Mouse (Mus musculus) right cerebral cortex, postnatal 25 days (tissue): ENCODE data around the gene Lrfn2.

ENCODE experiments used
- DNase-seq: peaks from one replicate; pipeline ENCODE4 v3.0.0; 2022

The Lrfn2 gene

GRCm38 (mm10) chr17:48968304-48968703 lies 36.1 kb downstream of the Lrfn2 start:
- no peak for DNase-seq

- no peak for DNase-seq
Measured at GRCm38 (mm10) chr17:48971296-48971695, 39.1 kb downstream of the Lrfn2 start.

- DNase-seq: no peak
Measured at GRCm38 (mm10) chr17:48972866-48973265, 40.7 kb downstream of the Lrfn2 start.

GRCm38 (mm10) chr17:48973394-48973793 lies 41.2 kb downstream of the Lrfn2 start:
- DNase-seq: no peak

GRCm38 (mm10) chr17:48975055-48975454 lies 42.9 kb downstream of the Lrfn2 start:
- DNase-seq: no peak

- DNase-seq: peak; percentile 67
Measured at GRCm38 (mm10) chr17:48976611-48977022, 44.4 kb downstream of the Lrfn2 start.

- DNase-seq: no peak
Measured at GRCm38 (mm10) chr17:48995256-48995993, 63.2 kb downstream of the Lrfn2 start.

- DNase-seq: no peak
Measured at GRCm38 (mm10) chr17:48999463-49000227, 67.5 kb downstream of the Lrfn2 start.

- no peak for DNase-seq
Measured at GRCm38 (mm10) chr17:49009384-49010073, 77.3 kb downstream of the Lrfn2 start.

- DNase-seq: peak; percentile 53
Measured at GRCm38 (mm10) chr17:49013876-49014600, 81.9 kb downstream of the Lrfn2 start.

GRCm38 (mm10) chr17:49015368-49015767 lies 83.2 kb downstream of the Lrfn2 start:
- no peak for DNase-seq

- DNase-seq: no peak
Measured at GRCm38 (mm10) chr17:49016229-49016628, 84.0 kb downstream of the Lrfn2 start.

GRCm38 (mm10) chr17:49017438-49018415 lies 85.5 kb downstream of the Lrfn2 start:
- DNase-seq: no peak

GRCm38 (mm10) chr17:49018774-49019488 lies 86.8 kb downstream of the Lrfn2 start:
- no peak for DNase-seq

GRCm38 (mm10) chr17:49029556-49030268 lies 97.5 kb downstream of the Lrfn2 start:
- peak; percentile 64 for DNase-seq

GRCm38 (mm10) chr17:49030269-49030615 lies 98.1 kb downstream of the Lrfn2 start:
- no peak for DNase-seq

GRCm38 (mm10) chr17:49030841-49031240 lies 98.7 kb downstream of the Lrfn2 start:
- no peak for DNase-seq

- peak; percentile 32 for DNase-seq
Measured at GRCm38 (mm10) chr17:49031790-49032189, 99.6 kb downstream of the Lrfn2 start.

- no peak for DNase-seq
Measured at GRCm38 (mm10) chr17:49033276-49033675, 101.1 kb downstream of the Lrfn2 start.

- no peak for DNase-seq
Measured at GRCm38 (mm10) chr17:49033686-49034250, 101.6 kb downstream of the Lrfn2 start.
